Mouse (Mus musculus) kidney, postnatal 14 days (tissue): ENCODE measurements around the gene Dpp8.
"Not testable (repeated sequence)": the region's sequence is repeated elsewhere in the genome, so short reads cannot be mapped to it uniquely, and the experiment has no call there.

ENCODE experiments used
- DNase-seq: peaks from one replicate; pipeline ENCODE4 v3.0.0; 2022; ENCODE audit warnings: mixed read lengths

Dpp8 gene

GRCm38 (mm10) chr9:65022580-65023135 lies 9.6 kb upstream of the Dpp8 start:
- no peak for DNase-seq

GRCm38 (mm10) chr9:65023447-65023846 lies 8.8 kb upstream of the Dpp8 start:
- no peak for DNase-seq

- DNase-seq, result no peak
These were observed 5.0 kb upstream of the Dpp8 start for GRCm38 (mm10) chr9:65027241-65027640.

- no peak for DNase-seq
These were observed 3.9 kb upstream of the Dpp8 start for GRCm38 (mm10) chr9:65028313-65028712.

GRCm38 (mm10) chr9:65031355-65031754 lies 859 bp upstream of the Dpp8 start:
- DNase-seq, result not testable (repeated sequence)

GRCm38 (mm10) chr9:65031894-65032268 lies 333 bp upstream of the Dpp8 start:
- DNase-seq, result no peak

- DNase-seq, result peak; percentile 59
These were observed 4.2 kb downstream of the Dpp8 start for GRCm38 (mm10) chr9:65036456-65036855.

- no peak for DNase-seq
These were observed 4.6 kb downstream of the Dpp8 start for GRCm38 (mm10) chr9:65036861-65037260.

- DNase-seq, result no peak
These were observed 9.2 kb downstream of the Dpp8 start for GRCm38 (mm10) chr9:65041430-65041829.

GRCm38 (mm10) chr9:65046993-65047392 lies 14.8 kb downstream of the Dpp8 start:
- no peak for DNase-seq

- no peak for DNase-seq
These were observed 17.2 kb downstream of the Dpp8 start for GRCm38 (mm10) chr9:65049422-65049821.

GRCm38 (mm10) chr9:65050981-65051380 lies 18.8 kb downstream of the Dpp8 start:
- DNase-seq, result no peak

GRCm38 (mm10) chr9:65064251-65064650 lies 32.0 kb downstream of the Dpp8 start:
- no peak for DNase-seq

GRCm38 (mm10) chr9:65070587-65070986 lies 38.4 kb downstream of the Dpp8 start:
- DNase-seq, result no peak

- DNase-seq, result no peak
These were observed 41.3 kb downstream of the Dpp8 start for GRCm38 (mm10) chr9:65073555-65073954.

- DNase-seq, result no peak
These were observed 42.0 kb downstream of the Dpp8 start for GRCm38 (mm10) chr9:65074251-65074650.

GRCm38 (mm10) chr9:65074855-65075493 lies 42.8 kb downstream of the Dpp8 start:
- no peak for DNase-seq

GRCm38 (mm10) chr9:65077536-65077935 lies 45.3 kb downstream of the Dpp8 start:
- DNase-seq, result no peak

- DNase-seq, result not testable (repeated sequence)
These were observed 47.9 kb downstream of the Dpp8 start for GRCm38 (mm10) chr9:65080141-65080540.

GRCm38 (mm10) chr9:65083075-65083765 lies 51.0 kb downstream of the Dpp8 start:
- DNase-seq, result no peak

GRCm38 (mm10) chr9:65084198-65084807 lies 52.1 kb downstream of the Dpp8 start:
- no peak for DNase-seq

- no peak for DNase-seq
These were observed 53.1 kb downstream of the Dpp8 start for GRCm38 (mm10) chr9:65085270-65085669.

- no peak for DNase-seq
These were observed 54.6 kb downstream of the Dpp8 start for GRCm38 (mm10) chr9:65086801-65087200.

- peak; percentile 12 for DNase-seq
These were observed 55.3 kb downstream of the Dpp8 start for GRCm38 (mm10) chr9:65087490-65087889.
